Mouse (Mus musculus): Measurements from ENCODE around the gene Zswim3.
"Not testable (repeated sequence)": the region's sequence is repeated elsewhere in the genome, so short reads cannot be mapped to it uniquely, and the experiment has no call there.

The Zswim3 gene

GRCm38 (mm10) chr2:164781876-164782275 is 23.0 kb upstream of the Zswim3 start:
- in situ Hi-C loops (cut with MseI, MboI): no loop called here

- in situ Hi-C loops (cut with MseI, MboI): no loop called here
Measured at GRCm38 (mm10) chr2:164783926-164784581, 20.8 kb upstream of the Zswim3 start.

GRCm38 (mm10) chr2:164784869-164785420 is 20.0 kb upstream of the Zswim3 start:
- in situ Hi-C loops (cut with MseI, MboI): no loop called here

GRCm38 (mm10) chr2:164785481-164786387 is 19.2 kb upstream of the Zswim3 start, which contains the start of gene Snx21:
TSS of gene Snx21 (plus strand) at chr2:164785823.
- in situ Hi-C loops (cut with MseI, MboI): no loop called here

GRCm38 (mm10) chr2:164786388-164786885 is 18.5 kb upstream of the Zswim3 start:
- in situ Hi-C loops (cut with MseI, MboI): no loop called here

GRCm38 (mm10) chr2:164787032-164787431 is 17.9 kb upstream of the Zswim3 start:
- in situ Hi-C loops (cut with MseI, MboI): no loop called here

- in situ Hi-C loops (cut with MseI, MboI): no loop called here
Measured at GRCm38 (mm10) chr2:164787779-164788178, 17.1 kb upstream of the Zswim3 start.

GRCm38 (mm10) chr2:164788411-164788810 is 16.5 kb upstream of the Zswim3 start:
- in situ Hi-C loops (cut with MseI, MboI): no loop called here

- in situ Hi-C loops (cut with MseI, MboI): no loop called here
Measured at GRCm38 (mm10) chr2:164790451-164790850, 14.4 kb upstream of the Zswim3 start.

- in situ Hi-C loops (cut with MseI, MboI): no loop called here
Measured at GRCm38 (mm10) chr2:164791841-164792261, 13.0 kb upstream of the Zswim3 start.

GRCm38 (mm10) chr2:164792400-164793190 is 12.3 kb upstream of the Zswim3 start:
- in situ Hi-C loops (cut with MseI, MboI): no loop called here

GRCm38 (mm10) chr2:164793236-164793635 is 11.7 kb upstream of the Zswim3 start:
- in situ Hi-C loops (cut with MseI, MboI): no loop called here

GRCm38 (mm10) chr2:164793772-164794171 is 11.1 kb upstream of the Zswim3 start:
- in situ Hi-C loops (cut with MseI, MboI): no loop called here

GRCm38 (mm10) chr2:164794293-164794692 is 10.6 kb upstream of the Zswim3 start:
- in situ Hi-C loops (cut with MseI, MboI): no loop called here

GRCm38 (mm10) chr2:164795868-164796267 is 9.0 kb upstream of the Zswim3 start:
- in situ Hi-C loops (cut with MseI, MboI): no loop called here

GRCm38 (mm10) chr2:164798554-164798953 is 6.3 kb upstream of the Zswim3 start:
- in situ Hi-C loops (cut with MseI, MboI): not testable (repeated sequence)

- in situ Hi-C loops (cut with MseI, MboI): no loop called here
Measured at GRCm38 (mm10) chr2:164800252-164801004, 4.5 kb upstream of the Zswim3 start.

GRCm38 (mm10) chr2:164803201-164803920 is 1.5 kb upstream of the Zswim3 start:
- in situ Hi-C loops (cut with MseI, MboI): no loop called here

GRCm38 (mm10) chr2:164803921-164804313 is 981 bp upstream of the Zswim3 start:
- in situ Hi-C loops (cut with MseI, MboI): no loop called here

- in situ Hi-C loops (cut with MseI, MboI): no loop called here
Measured at GRCm38 (mm10) chr2:164805332-164805718, 427 bp downstream of the Zswim3 start.

Measured in mouse trophoblast stem cell (cell line).